Mouse (Mus musculus) bone marrow macrophage, adult 2 months (primary cell): ENCODE measurements at regions not wholly inside any gene's neighbourhood (a gene's known extent, or its start where the extent isn't known, plus 50 kb on each side); places are given as distances from the start of the nearest gene placed in this dataset.

Source experiments
- H3K27ac ChIP-seq: 2 replicates; pipeline ENCODE4 v1.5.1; 2012; ENCODE audit warnings: low read depth, low read length; ENCODE audit not compliant: insufficient read depth
- H3K4me1 ChIP-seq: 2 replicates; pipeline ENCODE4 v1.6.1; 2012; ENCODE audit warnings: low read length; ENCODE audit not compliant: control insufficient read depth, insufficient read depth
- H3K4me3 ChIP-seq: 2 replicates; pipeline ENCODE4 v1.5.1; 2012; ENCODE audit warnings: mild to moderate bottlenecking, low read length, moderate library complexity; ENCODE audit not compliant: insufficient read depth
- CTCF ChIP-seq: IDR thresholded peaks from 2 replicates; pipeline ENCODE4 v1.5.1; 2012; ENCODE audit warnings: low read depth, mild to moderate bottlenecking, low read length, moderate library complexity
- POLR2A ChIP-seq: IDR thresholded peaks from 2 replicates; pipeline ENCODE4 v1.6.1; 2012; ENCODE audit warnings: mild to moderate bottlenecking, low read depth, low read length, borderline replicate concordance

DNA sequence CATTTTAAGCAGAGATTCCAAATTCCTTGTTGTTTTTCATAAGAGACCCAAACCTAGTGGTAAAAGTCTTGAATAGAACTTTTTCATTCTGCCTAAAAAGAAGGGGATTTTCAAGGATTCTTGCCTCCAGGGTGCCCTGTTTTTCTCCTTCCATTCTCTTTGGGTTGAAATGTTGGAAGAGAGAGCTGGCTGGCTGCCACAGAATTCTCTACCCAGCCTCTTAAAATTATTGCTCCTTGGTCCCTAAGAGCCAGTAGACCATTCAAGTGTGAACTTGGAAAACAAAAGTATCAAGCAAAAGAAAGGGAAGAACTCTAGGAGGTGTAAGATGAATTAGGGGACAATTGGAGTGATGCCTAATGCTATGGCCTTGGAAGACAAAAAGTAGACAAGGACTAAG lies 200.2 kb upstream of the Pappa start:
- TF ChIP-seq CTCF = no peak
- no peak for TF ChIP-seq POLR2A
- Histone ChIP-seq H3K4me1 (no peaks in the 10 kb centered on the region), H3K27ac (no peak overlapping the region), H3K4me3 (no peak overlapping the region)

DNA sequence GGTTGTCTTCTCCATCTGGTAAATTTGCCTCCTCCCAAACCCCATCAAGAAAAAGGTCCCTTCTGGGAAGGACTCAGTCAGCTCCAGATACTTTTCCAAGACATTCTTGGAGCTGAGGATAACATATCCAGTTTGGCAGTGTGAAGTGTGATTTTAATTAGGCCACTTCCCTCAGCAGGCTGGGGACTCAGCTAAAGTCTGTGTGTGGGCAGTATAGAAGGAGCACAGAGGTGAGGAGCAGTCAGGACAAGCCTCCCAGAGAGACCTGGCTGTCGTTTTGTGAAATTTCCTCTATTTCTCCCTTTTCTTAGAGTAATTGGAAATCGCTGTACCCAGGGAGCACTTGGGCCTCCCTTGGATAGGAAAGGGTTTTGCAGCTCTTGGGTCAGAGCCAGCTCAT lies 195.4 kb upstream of the Pappa start:
- TF ChIP-seq POLR2A = no peak
- TF ChIP-seq CTCF = no peak

DNA sequence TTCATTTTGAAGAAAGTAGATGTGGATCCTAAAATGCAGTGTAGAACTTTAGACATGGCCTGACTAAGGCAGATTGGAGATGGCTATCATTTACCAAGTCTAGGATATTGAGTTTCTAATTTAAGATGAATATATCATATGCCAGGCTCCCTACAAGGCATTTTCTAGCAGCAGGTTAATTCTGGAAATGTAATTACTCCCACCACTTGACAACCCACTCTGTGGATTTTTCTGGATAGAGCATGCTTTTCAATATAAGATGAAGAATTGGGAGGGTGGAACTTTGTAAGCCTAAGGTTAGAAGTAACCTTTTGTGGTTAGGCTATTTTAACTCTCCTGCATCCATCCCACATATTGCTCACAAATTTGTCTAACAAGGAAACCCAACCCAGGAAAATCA lies 178.4 kb upstream of the Pappa start:
- Histone ChIP-seq H3K4me3 (no peak overlapping the region), H3K27ac (no peak overlapping the region), H3K4me1 (no peaks in the 10 kb centered on the region)
- no peak for TF ChIP-seq POLR2A
- no peak for TF ChIP-seq CTCF

More for the DNA sequence above, 195.4 kb upstream of the Pappa start:
- Histone ChIP-seq H3K27ac (no peak overlapping the region), H3K4me1 (no peaks in the 10 kb centered on the region), H3K4me3 (no peak overlapping the region)

DNA sequence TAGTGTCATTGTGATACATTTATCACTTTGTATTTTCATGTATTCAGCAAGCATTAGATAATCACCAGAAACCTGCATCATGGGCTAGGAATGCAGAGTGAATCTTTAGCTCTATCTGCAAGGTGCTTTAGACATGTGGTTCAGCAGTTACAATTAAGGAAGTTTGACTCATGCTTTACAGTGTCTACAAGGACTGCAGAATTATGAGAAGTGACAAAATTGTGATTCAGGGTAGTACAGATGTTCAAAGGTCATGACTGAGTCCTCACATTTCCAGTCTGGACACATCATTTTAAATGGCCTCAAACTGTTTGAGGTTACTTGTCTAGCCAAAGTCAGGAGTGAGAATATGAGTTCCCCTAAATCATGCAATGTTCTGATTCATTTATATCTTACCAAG lies 171.3 kb upstream of the Pappa start:
- Histone ChIP-seq H3K4me1 (no peaks in the 10 kb centered on the region), H3K4me3 (no peak overlapping the region), H3K27ac (no peak overlapping the region)
- TF ChIP-seq POLR2A (no peak), CTCF (no peak)

DNA sequence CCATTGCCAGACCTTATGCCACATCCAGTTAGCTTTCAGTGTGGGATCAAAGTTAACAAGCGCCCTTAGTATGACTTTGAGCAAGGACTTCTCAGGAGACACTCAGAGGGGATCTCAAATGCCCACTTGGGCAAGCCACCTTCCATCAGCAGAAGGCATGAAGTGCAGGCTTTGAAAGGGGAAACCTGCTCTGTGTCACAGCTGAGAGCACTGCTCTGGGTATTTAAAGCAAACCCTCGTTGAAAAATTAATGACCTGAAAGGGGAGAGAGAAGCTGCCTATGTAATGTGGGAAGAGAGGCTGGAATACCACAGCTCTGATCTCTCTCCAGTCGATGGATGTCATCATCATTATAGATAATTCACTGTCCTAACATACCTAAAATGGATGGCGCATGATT lies 165.1 kb upstream of the Pappa start:
- Histone ChIP-seq H3K4me1 (no peaks in the 10 kb centered on the region), H3K4me3 (no peak overlapping the region), H3K27ac (no peak overlapping the region)
- TF ChIP-seq POLR2A = no peak
- no peak for TF ChIP-seq CTCF

DNA sequence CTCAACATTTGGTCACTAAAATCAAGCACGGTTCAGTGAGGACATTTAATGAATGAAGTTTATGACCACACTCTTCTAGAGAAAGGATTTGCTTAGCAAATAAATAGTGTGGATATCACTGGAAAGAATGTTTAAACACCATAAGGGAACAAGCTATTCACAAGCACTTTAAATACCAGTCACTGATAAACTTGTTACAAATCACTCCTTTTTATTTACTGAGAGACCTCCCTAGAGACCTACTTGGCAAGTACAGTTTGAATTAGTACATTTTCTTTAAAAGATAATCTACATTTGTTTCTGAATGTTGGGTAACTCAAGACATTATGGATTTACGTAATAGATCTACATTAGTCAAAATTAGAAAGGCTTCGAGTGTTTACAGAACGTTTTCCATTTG lies 162.2 kb upstream of the Pappa start:
- no peak for TF ChIP-seq CTCF
- no peak for TF ChIP-seq POLR2A
- Histone ChIP-seq H3K4me1 (peaks cover 4% of the 10 kb centered on the region), H3K27ac (no peak overlapping the region), H3K4me3 (no peak overlapping the region)
